Mouse (Mus musculus): ENCODE results near the gene Scaf1. TPM values are rescaled to one million over a fixed set of nuclear protein-coding genes. Genes with fewer than 3 reads are reported as not detected.
A peak's percentile ranks its signal among the peaks of the same experiment; 100 is the strongest.

Scaf1 gene
- polyA plus RNA-seq (2017; shearing (Covaris generic)) = 1 to 10 TPM; 7.4 to 8.9 (median 8.7) TPM

GRCm38 (mm10) chr7:45015957-45016612 lies at the start of gene Scaf1:
Gene Scaf1, minus strand, starts transcription at chr7:45016363.
- peak; percentile 78 for ATAC-seq

- ATAC-seq = peak; percentile 97
Observed at GRCm38 (mm10) chr7:45062239-45062835, 46.2 kb upstream of the Scaf1 start, which contains the start of the genes Nosip and Prrg2. Gene Nosip, plus strand, starts transcription at chr7:45062429. Gene Prrg2, minus strand, starts transcription at chr7:45062677.

GRCm38 (mm10) chr7:45061532-45062075 lies 45.4 kb upstream of the Scaf1 start:
- no peak for ATAC-seq

GRCm38 (mm10) chr7:45060632-45061122 lies 44.5 kb upstream of the Scaf1 start:
- ATAC-seq = no peak

- ATAC-seq = no peak
Observed at GRCm38 (mm10) chr7:45058607-45059571, 42.7 kb upstream of the Scaf1 start.

GRCm38 (mm10) chr7:45056972-45057348 lies 40.8 kb upstream of the Scaf1 start:
- no peak for ATAC-seq

- ATAC-seq = no peak
Observed at GRCm38 (mm10) chr7:45056329-45056971, 40.3 kb upstream of the Scaf1 start.

- ATAC-seq = peak; percentile 94
Observed at GRCm38 (mm10) chr7:45053931-45054510, 37.9 kb upstream of the Scaf1 start.

GRCm38 (mm10) chr7:45053117-45053930 lies 37.2 kb upstream of the Scaf1 start:
- ATAC-seq = peak; percentile 39

GRCm38 (mm10) chr7:45052862-45053116 lies 36.6 kb upstream of the Scaf1 start, which contains the start of gene Prr12:
Gene Prr12, minus strand, starts transcription at chr7:45052881.
- no peak for ATAC-seq

- no peak for ATAC-seq
Observed at GRCm38 (mm10) chr7:45052181-45052861, 36.2 kb upstream of the Scaf1 start.

GRCm38 (mm10) chr7:45051601-45051974 lies 35.4 kb upstream of the Scaf1 start:
- ATAC-seq = no peak

- no peak for ATAC-seq
Observed at GRCm38 (mm10) chr7:45050945-45051600, 34.9 kb upstream of the Scaf1 start.

- no peak for ATAC-seq
Observed at GRCm38 (mm10) chr7:45048923-45049657, 32.9 kb upstream of the Scaf1 start.

GRCm38 (mm10) chr7:45048001-45048890 lies 32.1 kb upstream of the Scaf1 start:
- no peak for ATAC-seq

GRCm38 (mm10) chr7:45047491-45047890 lies 31.3 kb upstream of the Scaf1 start:
- no peak for ATAC-seq

- no peak for ATAC-seq
Observed at GRCm38 (mm10) chr7:45046853-45047350, 30.7 kb upstream of the Scaf1 start.

GRCm38 (mm10) chr7:45045741-45046140 lies 29.6 kb upstream of the Scaf1 start:
- no peak for ATAC-seq

Data from inflammation-experienced regulatory T-cells, adult 6 months (primary cell).